Mouse (Mus musculus): Measurements from ENCODE around the gene Abhd10. TPM values are rescaled to one million over a fixed set of nuclear protein-coding genes. Genes with fewer than 3 reads are reported as not detected.

The Abhd10 gene
- polyA plus RNA-seq, 1 experiment = 9.2 TPM

DNA sequence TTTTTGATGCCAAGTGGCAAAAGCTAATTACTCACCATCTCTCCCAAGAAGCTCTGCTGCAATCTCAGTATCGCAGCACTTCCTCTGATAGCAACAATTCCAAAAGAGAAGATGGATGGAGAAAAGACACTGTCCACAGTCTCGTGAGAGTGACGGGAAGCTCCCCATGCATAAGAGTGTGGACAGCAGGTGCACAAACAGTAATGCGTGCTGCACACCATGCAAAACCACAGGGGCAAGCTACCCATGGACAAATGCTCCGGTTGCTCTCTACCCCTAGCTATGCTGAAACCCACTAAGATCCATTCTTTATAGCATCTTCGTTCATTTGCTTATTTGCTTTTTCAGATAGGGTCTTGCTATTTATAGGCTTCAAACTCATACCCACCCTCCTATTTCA, 28.2 kb upstream of the Abhd10 start:
- H3K36me3 ChIP-seq (ENCODE audit: control insufficient read depth, insufficient read depth, low read length) = peaks cover 42% of the 10 kb centered on the region
- TF ChIP-seq CTCF (conservative IDR thresholded peaks at IDR 0.05; ENCODE audit: insufficient read depth, insufficient read length, low read depth, low read length) (no peak), POLR2A (IDR thresholded peaks at IDR 0.05; ENCODE audit: low read depth, low read length) (no peak)
- no peak for DNase-seq
- no peaks in the 10 kb centered on the region for H3K27me3 ChIP-seq (replicated peaks; ENCODE audit: control insufficient read depth, insufficient read depth, low read length)
- WGBS = 88% methylated on average over 6 of the region's 6 CpGs
- H3K27ac ChIP-seq (ENCODE audit: insufficient read depth, low read depth, low read length) = no peak overlapping the region
- no peak overlapping the region for H3K4me3 ChIP-seq (ENCODE audit: insufficient read depth, low read depth, low read length)
- H3K4me1 ChIP-seq (ENCODE audit: control insufficient read depth, insufficient read depth, low read length) = no peaks in the 10 kb centered on the region; the same call in 1 of the 2 replicates

DNA sequence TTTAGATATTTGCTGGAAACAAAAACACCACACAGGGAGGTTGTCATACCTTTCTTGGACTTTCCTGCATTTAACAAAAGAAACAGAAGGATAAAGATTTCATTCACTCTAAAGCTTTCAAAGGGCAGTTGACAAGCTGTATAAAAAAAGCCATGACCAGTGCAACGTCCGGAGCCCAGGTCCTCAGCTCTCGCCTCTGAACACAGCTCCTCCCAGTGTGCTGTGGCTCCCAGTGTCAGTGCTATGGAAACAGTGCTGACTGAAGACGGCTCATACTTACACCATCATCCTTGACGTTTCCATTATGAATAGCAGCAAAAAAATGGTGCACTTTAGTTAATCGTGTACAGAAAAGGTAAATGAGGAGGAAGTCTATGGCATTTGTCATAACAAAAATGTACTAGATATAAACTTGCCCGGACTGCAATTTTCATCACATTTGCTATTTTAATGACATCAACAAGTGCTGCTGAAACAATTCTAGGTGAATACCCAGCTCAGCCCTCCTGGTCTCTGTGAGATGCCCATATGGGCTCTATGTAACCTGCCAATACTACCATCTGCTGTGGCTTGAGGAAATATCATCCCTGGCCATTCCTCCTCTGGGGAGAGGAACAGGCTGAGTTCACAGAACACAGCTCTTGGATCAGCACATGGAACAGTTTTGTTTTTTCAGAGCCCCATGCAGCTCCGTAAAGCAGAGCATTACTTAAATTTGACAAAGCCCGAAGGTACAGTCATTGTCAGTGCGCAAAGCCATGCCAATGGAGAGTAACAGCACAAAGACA, 25.3 kb upstream of the Abhd10 start:
- H3K36me3 ChIP-seq (ENCODE audit: control insufficient read depth, insufficient read depth, low read length) = peaks cover 40% of the 10 kb centered on the region
- no peak overlapping the region for H3K4me3 ChIP-seq (ENCODE audit: insufficient read depth, low read depth, low read length)
- H3K4me1 ChIP-seq (ENCODE audit: control insufficient read depth, insufficient read depth, low read length) = no peaks in the 10 kb centered on the region; the same call in 1 of the 2 replicates
- 55% methylated on average over 10 of the region's 10 CpGs for WGBS
- DNase-seq = peak; percentile 49
- H3K27me3 ChIP-seq (replicated peaks; ENCODE audit: control insufficient read depth, insufficient read depth, low read length) = no peaks in the 10 kb centered on the region
- peak overlapping the region; percentile 2 for H3K27ac ChIP-seq (ENCODE audit: insufficient read depth, low read depth, low read length)
- no peak for TF ChIP-seq CTCF (conservative IDR thresholded peaks at IDR 0.05; ENCODE audit: insufficient read depth, insufficient read length, low read depth, low read length)
- no peak for TF ChIP-seq POLR2A (IDR thresholded peaks at IDR 0.05; ENCODE audit: low read depth, low read length)

DNA sequence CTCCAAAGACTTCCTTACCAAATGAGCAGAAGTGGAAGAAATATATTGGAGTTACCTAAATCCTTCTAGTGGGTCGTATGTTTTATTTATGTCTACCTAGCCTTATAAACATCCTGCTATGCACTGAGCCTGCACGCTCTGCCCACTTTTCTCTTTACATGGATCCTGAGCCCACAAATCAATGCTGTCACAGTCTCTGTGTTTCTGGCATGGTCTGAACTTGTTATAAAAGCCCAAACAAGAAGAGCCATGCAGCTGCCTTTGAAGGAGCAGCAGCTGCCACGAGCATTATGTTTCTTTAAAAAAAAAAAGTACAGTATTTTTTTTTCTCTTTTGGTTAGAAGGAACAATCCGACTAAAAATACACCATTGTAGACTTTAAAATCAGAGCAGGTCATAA, 24.7 kb upstream of the Abhd10 start:
- Histone ChIP-seq H3K4me1 (ENCODE audit: control insufficient read depth, insufficient read depth, low read length) (no peaks in the 10 kb centered on the region; the same call in 1 of the 2 replicates), H3K27ac (ENCODE audit: insufficient read depth, low read depth, low read length) (peak overlapping the region; percentile 38), H3K27me3 (replicated peaks; ENCODE audit: control insufficient read depth, insufficient read depth, low read length) (no peaks in the 10 kb centered on the region), H3K36me3 (ENCODE audit: control insufficient read depth, insufficient read depth, low read length) (peaks cover 43% of the 10 kb centered on the region), H3K4me3 (ENCODE audit: insufficient read depth, low read depth, low read length) (no peak overlapping the region)
- WGBS = 42% methylated on average over 4 of the region's 4 CpGs
- DNase-seq = no peak
- no peak for TF ChIP-seq POLR2A (IDR thresholded peaks at IDR 0.05; ENCODE audit: low read depth, low read length)
- TF ChIP-seq CTCF (conservative IDR thresholded peaks at IDR 0.05; ENCODE audit: insufficient read depth, insufficient read length, low read depth, low read length) = no peak

GRCm38 (mm10) chr16:45765801-45766494, 23.2 kb upstream of the Abhd10 start:
- H3K4me3 ChIP-seq (ENCODE audit: insufficient read depth, low read depth, low read length) = no peak overlapping the region
- no peaks in the 10 kb centered on the region; the same call in 1 of the 2 replicates for H3K4me1 ChIP-seq (ENCODE audit: control insufficient read depth, insufficient read depth, low read length)
- H3K27ac ChIP-seq (ENCODE audit: insufficient read depth, low read depth, low read length) = no peak overlapping the region
- no peaks in the 10 kb centered on the region for H3K27me3 ChIP-seq (replicated peaks; ENCODE audit: control insufficient read depth, insufficient read depth, low read length)
- peaks cover 34% of the 10 kb centered on the region for H3K36me3 ChIP-seq (ENCODE audit: control insufficient read depth, insufficient read depth, low read length)
- DNase-seq = no peak
- TF ChIP-seq CTCF (conservative IDR thresholded peaks at IDR 0.05; ENCODE audit: insufficient read depth, insufficient read length, low read depth, low read length) (no peak), POLR2A (IDR thresholded peaks at IDR 0.05; ENCODE audit: low read depth, low read length) (no peak)
- 46% methylated on average over 7 of the region's 7 CpGs for WGBS

- Histone ChIP-seq H3K4me1 (ENCODE audit: control insufficient read depth, insufficient read depth, low read length) (no peaks in the 10 kb centered on the region; the same call in 1 of the 2 replicates), H3K27ac (ENCODE audit: insufficient read depth, low read depth, low read length) (peak overlapping the region; percentile 43; the same call in 1 of the 2 replicates), H3K4me3 (ENCODE audit: insufficient read depth, low read depth, low read length) (no peak overlapping the region), H3K27me3 (replicated peaks; ENCODE audit: control insufficient read depth, insufficient read depth, low read length) (no peaks in the 10 kb centered on the region), H3K36me3 (ENCODE audit: control insufficient read depth, insufficient read depth, low read length) (peaks cover 32% of the 10 kb centered on the region)
- TF ChIP-seq CTCF (conservative IDR thresholded peaks at IDR 0.05; ENCODE audit: insufficient read depth, insufficient read length, low read depth, low read length) = no peak
- TF ChIP-seq POLR2A (IDR thresholded peaks at IDR 0.05; ENCODE audit: low read depth, low read length) = no peak
- no peak for DNase-seq
- WGBS = 54% methylated on average over 3 of the region's 3 CpGs
Observed at GRCm38 (mm10) chr16:45765102-45765501, 22.3 kb upstream of the Abhd10 start.

DNA sequence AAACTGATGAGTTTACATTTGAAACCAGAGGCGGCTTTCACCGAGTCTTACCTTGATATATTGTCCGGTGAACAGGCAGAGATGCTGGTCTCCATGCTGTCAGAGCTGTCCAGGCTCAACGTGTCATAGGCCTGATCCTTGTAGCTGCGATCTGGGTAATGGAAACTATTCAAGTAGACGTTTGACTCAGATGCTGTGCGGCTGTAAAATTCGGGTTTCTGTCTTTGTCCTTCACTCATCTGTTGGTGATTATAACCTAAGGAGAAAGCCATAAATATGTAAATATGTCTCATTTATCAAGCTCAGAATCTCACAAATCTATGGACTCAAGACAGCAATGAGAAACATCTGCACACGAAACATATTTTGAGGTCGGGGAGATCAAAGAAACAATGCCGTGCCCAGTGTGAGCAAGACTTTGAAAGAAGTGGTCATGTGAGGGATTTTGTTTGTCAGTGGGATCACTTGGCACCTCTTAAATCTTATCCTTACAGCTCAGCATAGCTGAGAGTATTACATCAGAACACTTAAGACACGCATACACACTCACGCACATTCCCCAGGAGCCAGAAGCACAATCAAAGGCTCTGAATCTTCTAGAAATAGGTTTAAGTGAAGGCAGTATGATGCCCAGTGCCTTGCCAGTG, 20.2 kb upstream of the Abhd10 start:
- H3K4me3 ChIP-seq (ENCODE audit: insufficient read depth, low read depth, low read length) = no peak overlapping the region

More for the DNA sequence above, 20.2 kb upstream of the Abhd10 start:
- Histone ChIP-seq H3K27me3 (replicated peaks; ENCODE audit: control insufficient read depth, insufficient read depth, low read length) (no peaks in the 10 kb centered on the region), H3K27ac (ENCODE audit: insufficient read depth, low read depth, low read length) (no peak overlapping the region), H3K4me1 (ENCODE audit: control insufficient read depth, insufficient read depth, low read length) (no peaks in the 10 kb centered on the region; the same call in none of the 2 replicates), H3K36me3 (ENCODE audit: control insufficient read depth, insufficient read depth, low read length) (peaks cover 27% of the 10 kb centered on the region)
- TF ChIP-seq CTCF (conservative IDR thresholded peaks at IDR 0.05; ENCODE audit: insufficient read depth, insufficient read length, low read depth, low read length) (no peak), POLR2A (IDR thresholded peaks at IDR 0.05; ENCODE audit: low read depth, low read length) (no peak)
- no peak for DNase-seq
- WGBS = 81% methylated on average over 13 of the region's 13 CpGs
